Mouse (Mus musculus) E14TG2a.4 (cell line): ENCODE results near the gene Eif3f.

Experiments used
- H3K27me3 ChIP-seq: 2 replicates; pipeline ENCODE4 v1.6.1; 2014; ENCODE audit warnings: low read length, control low read depth; ENCODE audit not compliant: insufficient read depth
- H3K36me3 ChIP-seq: 2 replicates; pipeline ENCODE4 v1.6.1; 2014; ENCODE audit warnings: low read length, control low read depth; ENCODE audit not compliant: insufficient read depth
- H3K4me1 ChIP-seq: replicated peaks from 2 replicates; pipeline ENCODE4 v1.6.1; 2014; ENCODE audit warnings: low read depth, low read length, control low read depth
- H3K4me3 ChIP-seq: replicated peaks from 2 replicates; pipeline ENCODE4 v1.5.1; 2014; ENCODE audit warnings: mild to moderate bottlenecking, low read length
- H3K9me3 ChIP-seq: 2 replicates; pipeline ENCODE4 v1.6.1; 2014; ENCODE audit warnings: low read length, control low read depth
- CTCF ChIP-seq: conservative IDR thresholded peaks from 2 replicates; pipeline ENCODE4 v1.5.1; 2014; ENCODE audit warnings: low read length
- NANOG ChIP-seq: IDR thresholded peaks from 2 replicates; pipeline ENCODE4 v1.6.1; 2014; ENCODE audit warnings: borderline replicate concordance, low read length, mixed read lengths
- POU5F1 ChIP-seq: IDR thresholded peaks from 2 replicates; pipeline ENCODE4 v1.6.1; 2014; ENCODE audit warnings: low read length, borderline replicate concordance

Gene Eif3f

DNA sequence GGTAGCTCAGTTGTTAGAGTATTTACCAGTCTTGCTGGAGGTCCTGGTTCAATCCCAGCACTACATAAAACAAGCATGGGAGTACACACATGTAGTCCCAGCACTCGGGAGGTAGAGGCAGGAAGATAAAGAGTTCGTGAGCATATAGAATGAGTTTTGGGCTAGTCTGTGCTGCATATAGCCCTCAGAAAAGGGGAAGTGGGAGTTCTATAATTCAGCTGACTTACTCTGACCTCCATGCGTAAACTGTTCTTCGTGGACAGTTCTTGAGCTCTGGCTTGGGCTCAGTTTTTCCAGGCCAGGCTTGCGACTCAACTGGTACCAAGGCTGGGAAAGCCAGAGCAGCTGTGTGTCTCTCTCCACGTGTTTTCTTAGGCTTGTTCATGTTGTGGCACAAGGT is 18.6 kb downstream of the Eif3f start:
- Histone ChIP-seq H3K4me3 (no peak overlapping the region), H3K4me1 (peaks cover 40% of the 10 kb centered on the region), H3K36me3 (no peaks in the 10 kb centered on the region), H3K27me3 (peaks cover 43% of the 10 kb centered on the region), H3K9me3 (no peaks in the 10 kb centered on the region)
- TF ChIP-seq NANOG (no peak), POU5F1 (no peak), CTCF (no peak)

DNA sequence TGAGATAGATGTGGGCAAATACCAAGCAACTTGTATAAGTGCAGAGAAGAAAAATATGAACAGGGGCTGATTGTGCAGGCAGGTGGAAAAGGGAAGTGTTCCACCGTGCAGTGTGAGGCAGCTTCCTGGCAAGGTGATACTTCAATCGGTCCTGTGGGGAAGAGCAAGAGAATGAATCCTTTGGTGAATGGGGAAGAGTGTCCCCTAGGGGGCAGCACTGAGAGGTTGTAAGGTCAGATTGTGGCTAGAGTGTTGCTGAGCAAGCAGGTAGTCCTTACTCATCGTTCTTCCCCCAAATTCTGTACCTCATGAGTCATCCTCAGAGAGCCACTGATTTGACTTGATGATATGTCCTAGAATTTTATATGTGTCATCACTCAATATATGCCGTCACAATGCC is 20.0 kb downstream of the Eif3f start:
- Histone ChIP-seq H3K9me3 (no peaks in the 10 kb centered on the region), H3K4me1 (peaks cover 28% of the 10 kb centered on the region), H3K4me3 (no peak overlapping the region), H3K36me3 (no peaks in the 10 kb centered on the region), H3K27me3 (peaks cover 43% of the 10 kb centered on the region)
- TF ChIP-seq CTCF, result peak; percentile 58
- no peak for TF ChIP-seq NANOG
- TF ChIP-seq POU5F1, result no peak

DNA sequence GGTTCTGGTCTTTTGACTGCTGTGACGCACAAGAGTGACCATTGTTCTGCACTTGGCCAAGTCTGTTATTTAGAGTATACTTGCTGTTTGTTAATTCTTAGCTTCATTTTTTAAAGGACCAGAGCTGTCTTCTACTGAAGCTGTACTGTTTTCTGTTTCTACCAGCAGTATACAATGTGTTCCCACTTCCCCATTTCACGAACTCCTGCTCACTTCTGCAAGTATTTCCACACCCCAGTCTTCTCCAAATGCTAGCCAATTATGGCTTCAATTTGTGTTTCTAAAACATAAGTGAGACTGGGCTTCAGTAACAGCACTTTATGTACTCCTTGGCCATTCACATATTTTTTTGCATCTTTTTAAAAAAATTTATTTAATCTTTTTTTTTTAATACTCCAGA is 23.5 kb downstream of the Eif3f start:
- Histone ChIP-seq H3K4me1 (no peaks in the 10 kb centered on the region), H3K27me3 (peaks cover 10% of the 10 kb centered on the region; the same call in 1 of the 2 replicates), H3K9me3 (no peaks in the 10 kb centered on the region), H3K4me3 (no peak overlapping the region), H3K36me3 (no peaks in the 10 kb centered on the region)
- TF ChIP-seq CTCF (no peak), NANOG (no peak), POU5F1 (no peak)

DNA sequence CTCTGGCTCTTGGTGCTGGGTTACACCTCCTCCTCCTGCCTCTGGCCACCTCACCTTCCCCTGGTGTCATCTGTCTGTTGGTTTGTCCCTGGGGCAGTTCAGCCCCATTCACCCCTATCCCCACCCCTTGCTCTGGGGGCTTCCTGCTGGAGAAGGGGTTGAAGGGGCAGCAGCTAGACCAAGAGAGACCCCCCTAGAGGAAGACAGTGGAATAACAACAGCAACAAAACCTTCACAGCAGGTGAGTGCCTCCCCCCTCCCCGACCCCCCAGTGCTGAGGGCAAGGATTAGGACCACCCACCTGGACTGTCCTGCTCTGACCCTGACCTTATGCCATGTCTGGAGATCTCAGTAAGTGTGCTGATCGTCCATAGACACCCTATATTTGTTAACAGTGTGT is 31.8 kb downstream of the Eif3f start:
- peaks cover 19% of the 10 kb centered on the region for H3K4me1 ChIP-seq
- no peaks in the 10 kb centered on the region for H3K36me3 ChIP-seq
- H3K4me3 ChIP-seq, result no peak overlapping the region
- peak; percentile 56 for TF ChIP-seq CTCF
- no peak for TF ChIP-seq POU5F1
- TF ChIP-seq NANOG, result no peak
- H3K27me3 ChIP-seq, result peaks cover 11% of the 10 kb centered on the region
- H3K9me3 ChIP-seq, result no peaks in the 10 kb centered on the region

DNA sequence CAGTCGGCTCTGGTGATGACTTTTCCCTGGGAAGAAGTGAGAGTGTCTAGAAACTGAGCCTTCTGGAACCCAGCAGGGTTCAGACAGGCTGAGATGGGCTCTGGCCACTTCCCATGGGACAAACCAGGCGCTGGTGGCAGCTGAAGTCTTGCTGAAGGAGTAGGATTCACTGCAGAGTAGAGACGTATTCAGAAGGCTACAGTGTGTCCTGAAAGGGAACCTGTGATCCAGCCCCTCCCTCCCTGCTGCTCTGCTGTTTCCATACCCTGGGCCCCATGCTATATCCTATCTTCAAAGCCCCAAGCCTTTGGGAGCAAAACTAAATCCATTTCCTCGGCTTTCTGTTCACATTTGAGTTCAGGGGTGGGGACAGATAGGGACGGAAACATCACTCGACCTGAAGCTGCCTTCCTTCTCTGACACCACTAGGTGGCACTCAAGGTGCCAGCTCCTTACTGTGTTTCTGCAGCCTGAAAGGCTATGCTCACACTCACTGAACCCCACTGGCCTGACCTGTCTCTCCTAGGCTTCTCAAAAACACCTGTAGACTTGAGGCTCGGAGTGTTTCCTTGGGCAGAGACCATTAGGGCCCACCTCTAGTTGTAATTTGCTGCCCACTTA is 32.6 kb downstream of the Eif3f start:
- TF ChIP-seq CTCF (peak; percentile 64), NANOG (no peak), POU5F1 (no peak)
- Histone ChIP-seq H3K27me3 (peaks cover 13% of the 10 kb centered on the region), H3K9me3 (no peaks in the 10 kb centered on the region), H3K4me3 (no peak overlapping the region), H3K4me1 (peaks cover 19% of the 10 kb centered on the region), H3K36me3 (no peaks in the 10 kb centered on the region)

DNA sequence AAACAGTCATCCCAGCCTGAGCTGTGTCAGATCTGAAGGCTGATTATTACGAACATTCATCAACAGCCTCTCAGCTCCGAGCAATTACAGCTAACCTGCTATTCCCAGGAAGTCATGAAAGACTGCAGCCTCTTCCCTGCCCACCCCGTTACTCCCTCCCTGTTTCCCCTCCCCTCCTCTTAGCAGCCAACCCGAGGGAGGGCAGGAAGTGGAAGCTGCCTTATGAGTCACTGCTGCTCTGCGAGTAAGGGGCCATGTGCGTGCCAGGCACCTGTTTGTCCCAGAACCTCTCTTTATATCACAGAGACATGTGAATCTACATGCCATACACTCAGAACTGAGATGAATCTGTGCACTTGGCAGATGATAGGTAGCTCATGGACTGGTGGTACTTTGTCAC is 34.0 kb downstream of the Eif3f start:
- H3K27me3 ChIP-seq, result peaks cover 10% of the 10 kb centered on the region
- TF ChIP-seq CTCF (no peak), NANOG (no peak), POU5F1 (no peak)
- H3K36me3 ChIP-seq, result no peaks in the 10 kb centered on the region
- peaks cover 30% of the 10 kb centered on the region for H3K4me1 ChIP-seq
- H3K9me3 ChIP-seq, result no peaks in the 10 kb centered on the region
- H3K4me3 ChIP-seq, result no peak overlapping the region

DNA sequence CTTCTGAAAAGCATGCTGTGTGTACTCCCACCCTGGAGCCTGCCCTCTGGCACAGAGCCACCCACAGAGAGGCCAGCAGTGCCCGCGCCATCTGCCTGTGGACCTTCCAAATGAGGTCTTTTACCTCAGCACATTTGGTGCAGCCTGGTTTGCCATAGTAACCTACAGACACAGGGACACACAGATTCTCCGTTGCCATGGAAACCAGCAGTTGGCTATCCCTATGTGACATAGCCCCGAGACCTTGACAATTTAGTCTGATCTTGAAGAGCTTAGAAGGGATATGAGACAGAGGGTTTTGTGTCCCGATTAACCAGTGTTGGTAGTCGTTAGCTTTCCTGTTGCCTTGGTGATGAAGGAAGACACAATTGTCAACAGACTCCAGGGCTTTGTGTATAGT is 38.1 kb downstream of the Eif3f start:
- Histone ChIP-seq H3K4me3 (no peak overlapping the region), H3K9me3 (no peaks in the 10 kb centered on the region), H3K4me1 (peaks cover 11% of the 10 kb centered on the region), H3K27me3 (peaks cover 10% of the 10 kb centered on the region), H3K36me3 (no peaks in the 10 kb centered on the region)
- TF ChIP-seq CTCF, result no peak
- no peak for TF ChIP-seq POU5F1
- TF ChIP-seq NANOG, result no peak

DNA sequence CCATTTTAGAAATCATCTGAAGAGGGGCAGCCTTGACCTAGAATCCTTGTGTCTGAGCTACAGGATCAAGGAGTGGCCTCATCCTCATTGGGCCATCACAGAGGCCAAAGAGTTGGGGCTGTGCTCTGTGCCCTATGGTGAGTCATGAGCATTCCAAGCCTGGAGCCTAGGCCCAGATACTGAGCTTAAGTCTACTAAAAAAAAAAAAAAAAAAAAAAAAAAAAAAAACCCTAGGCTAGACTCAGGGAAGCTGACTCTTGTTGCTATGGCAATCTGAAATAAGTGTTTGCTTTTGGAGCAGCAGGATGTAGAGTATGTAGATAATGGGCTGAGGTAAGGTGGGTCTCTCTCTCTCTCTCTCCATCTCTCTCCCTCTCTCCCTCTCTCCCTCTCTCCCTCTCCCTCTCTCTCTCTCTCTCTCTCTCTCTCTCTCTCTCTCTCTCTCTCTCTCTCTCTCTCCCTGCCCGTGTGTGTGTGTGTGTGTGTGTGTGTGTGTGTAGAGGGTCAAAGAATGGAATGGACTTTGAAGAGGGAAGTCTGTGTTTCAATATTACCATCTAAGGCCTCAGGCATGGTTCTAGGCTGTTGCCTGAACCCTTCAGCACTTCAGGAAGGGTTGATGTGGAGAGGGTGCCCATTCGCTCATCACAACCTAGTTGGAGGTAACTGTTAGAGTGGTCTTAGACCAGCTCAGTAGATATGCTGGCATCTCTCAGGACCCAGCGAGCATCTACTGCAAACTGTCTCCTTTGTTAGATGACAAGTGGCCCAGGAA is 51.9 kb downstream of the Eif3f start:
- H3K9me3 ChIP-seq, result no peaks in the 10 kb centered on the region
- no peaks in the 10 kb centered on the region for H3K27me3 ChIP-seq
- no peaks in the 10 kb centered on the region for H3K36me3 ChIP-seq
- no peak overlapping the region for H3K4me3 ChIP-seq
- no peak for TF ChIP-seq POU5F1
- TF ChIP-seq CTCF, result no peak
- no peak for TF ChIP-seq NANOG
- H3K4me1 ChIP-seq, result peaks cover 12% of the 10 kb centered on the region; the same call in 1 of the 2 replicates

DNA sequence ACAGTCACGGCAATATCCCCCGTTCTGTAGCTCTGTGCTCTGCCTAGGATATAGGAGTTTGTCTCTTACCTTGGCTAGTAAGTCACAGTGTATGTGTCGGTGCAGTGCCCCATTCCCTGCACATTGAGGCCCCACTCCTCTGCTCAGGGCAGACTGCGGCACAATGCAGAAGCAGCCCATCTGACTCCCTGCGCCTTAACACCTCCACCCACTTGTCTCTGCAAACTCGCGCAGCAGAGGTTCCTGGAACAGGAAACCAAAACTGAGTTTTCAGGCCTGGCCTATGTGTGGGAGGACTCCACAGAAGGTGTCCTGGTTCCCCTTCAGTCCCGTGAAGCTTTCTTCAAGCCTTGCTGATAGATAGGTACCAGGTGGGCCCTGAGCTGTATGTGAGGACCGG is 57.0 kb downstream of the Eif3f start:
- Histone ChIP-seq H3K4me3 (no peak overlapping the region), H3K27me3 (no peaks in the 10 kb centered on the region), H3K9me3 (no peaks in the 10 kb centered on the region), H3K36me3 (no peaks in the 10 kb centered on the region), H3K4me1 (peaks cover 12% of the 10 kb centered on the region; the same call in 1 of the 2 replicates)
- TF ChIP-seq CTCF, result no peak
- TF ChIP-seq POU5F1, result no peak
- no peak for TF ChIP-seq NANOG
